Mouse (Mus musculus) spleen, adult 2 months (tissue): ENCODE measurements around the gene Epha1. TPM values are rescaled to one million over a fixed set of nuclear protein-coding genes. Genes with fewer than 3 reads are reported as not detected.

Experiments
- DNase-seq, 2 experiments: peaks; one replicate each; pipeline versions ENCODE4 v3.0.0 to v3.0.0-alpha.2; 2012 to 2021; ENCODE audit warnings: low spot score in 2 of 2, low read depth in 1 of 2
- H3K27ac ChIP-seq: fragments of 200-500 bp; 2 replicates; pipeline ENCODE4 v1.5.1; 2012; ENCODE audit warnings: low read length, inconsistent platforms; ENCODE audit not compliant: insufficient read depth
- H3K27me3 ChIP-seq: fragments of 200-500 bp; 2 replicates; pipeline ENCODE4 v1.6.1; 2012; ENCODE audit warnings: mild to moderate bottlenecking, moderate library complexity, low read length, inconsistent platforms; ENCODE audit not compliant: control insufficient read depth, insufficient read depth
- H3K36me3 ChIP-seq: fragments of 200-500 bp; 2 replicates; pipeline ENCODE4 v1.6.1; 2012; ENCODE audit warnings: mild to moderate bottlenecking, low read length, inconsistent platforms; ENCODE audit not compliant: control insufficient read depth, insufficient read depth
- H3K4me1 ChIP-seq: fragments of 200-500 bp; 2 replicates; pipeline ENCODE4 v1.6.1; 2011; ENCODE audit warnings: inconsistent platforms; ENCODE audit not compliant: control insufficient read depth, insufficient read depth, insufficient read length
- H3K4me3 ChIP-seq: fragments of 200-500 bp; 2 replicates; pipeline ENCODE4 v1.5.1; 2011; ENCODE audit warnings: mild to moderate bottlenecking, inconsistent platforms; ENCODE audit not compliant: insufficient read depth, insufficient read length; ENCODE audit errors: extremely low read depth
- CTCF ChIP-seq: fragments of 200-500 bp; IDR thresholded peaks from 2 replicates; pipeline ENCODE4 v1.5.1; 2011; ENCODE audit warnings: mild to moderate bottlenecking, inconsistent platforms; ENCODE audit not compliant: insufficient read depth, insufficient read length, insufficient replicate concordance; ENCODE audit errors: extremely low read depth
- POLR2A ChIP-seq: fragments of 200-500 bp; IDR thresholded peaks from 2 replicates; pipeline ENCODE4 v1.6.1; 2011; ENCODE audit warnings: low read depth, low read length, inconsistent platforms
- WGBS: fragments of 180-500 bp; shearing (Covaris S2); methylation state at CpG from one replicate; pipeline ENCODE4 v1.1.7; 2018; 5-methylcytosine and 5-hydroxymethylcytosine counted together
- polyA plus RNA-seq: library from polyadenylated mRNA; depleted of rRNA; stranded (reverse); fragments of >200 nt; gene quantifications from 2 replicates; pipeline ENCODE4 v1.2.3, GENCODE M21; 2012

Epha1 gene
- polyA plus RNA-seq, 1 experiment = 0.19 TPM

- no peak for DNase-seq
- TF ChIP-seq POLR2A (peak; percentile 74), CTCF (no peak)
- H3K4me3 ChIP-seq = peak overlapping the region; percentile 89
- H3K36me3 ChIP-seq = no peaks in the 10 kb centered on the region; the same call in 1 of the 2 replicates
- no peaks in the 10 kb centered on the region for H3K27me3 ChIP-seq
- H3K4me1 ChIP-seq = peaks cover 21% of the 10 kb centered on the region; the same call in 1 of the 2 replicates
- WGBS = 3% methylated on average over 70 of the region's 72 CpGs
- peak overlapping the region; percentile 69 for H3K27ac ChIP-seq
Observed at GRCm38 (mm10) chr6:42350021-42350967, 22.8 kb downstream of the Epha1 start.

- H3K36me3 ChIP-seq = no peaks in the 10 kb centered on the region; the same call in 1 of the 2 replicates
- peaks cover 23% of the 10 kb centered on the region; the same call in 1 of the 2 replicates for H3K4me1 ChIP-seq
- peak; percentile 54 to 84 for DNase-seq
- no peaks in the 10 kb centered on the region for H3K27me3 ChIP-seq
- H3K4me3 ChIP-seq = peak within 1 kb of the TSS; percentile 89
- TF ChIP-seq CTCF (0 out of 2 replicates have a peak, but pooled peaks have one; percentile 3), POLR2A (no peak)
- under 1% methylated on average over 30 of the region's 36 CpGs for WGBS
- peak within 1 kb of the TSS; percentile 79 for H3K27ac ChIP-seq
Observed at GRCm38 (mm10) chr6:42349426-42350020, 23.5 kb downstream of the Epha1 start, which contains the start of gene Zyx. Gene Zyx (plus strand): TSS chr6:42349630.

- Histone ChIP-seq H3K36me3 (no peaks in the 10 kb centered on the region; the same call in 1 of the 2 replicates), H3K27me3 (no peaks in the 10 kb centered on the region), H3K27ac (peak overlapping the region; percentile 79), H3K4me3 (peak overlapping the region; percentile 89), H3K4me1 (peaks cover 26% of the 10 kb centered on the region; the same call in 1 of the 2 replicates)
- peak; percentile 36 to 75 for DNase-seq
- peak; percentile 45; the same call in 1 of the 2 replicates for TF ChIP-seq CTCF
- TF ChIP-seq POLR2A = no peak
- WGBS = 2% methylated on average over 11 of the region's 11 CpGs
Observed at GRCm38 (mm10) chr6:42349006-42349425, 24.1 kb downstream of the Epha1 start.

GRCm38 (mm10) chr6:42348281-42349005, 24.6 kb downstream of the Epha1 start:
- Histone ChIP-seq H3K4me3 (no peak overlapping the region), H3K27ac (no peak overlapping the region), H3K36me3 (no peaks in the 10 kb centered on the region; the same call in 1 of the 2 replicates), H3K27me3 (no peaks in the 10 kb centered on the region), H3K4me1 (peaks cover 29% of the 10 kb centered on the region; the same call in 1 of the 2 replicates)
- TF ChIP-seq CTCF (no peak), POLR2A (no peak)
- no peak for DNase-seq
- WGBS = 52% methylated on average over 12 of the region's 12 CpGs

GRCm38 (mm10) chr6:42344255-42344654, 28.8 kb downstream of the Epha1 start:
- no peak for DNase-seq
- no peak for TF ChIP-seq POLR2A
- TF ChIP-seq CTCF = no peak
- Histone ChIP-seq H3K27ac (peak overlapping the region; percentile 84), H3K27me3 (no peaks in the 10 kb centered on the region), H3K4me3 (no peak overlapping the region), H3K36me3 (no peaks in the 10 kb centered on the region), H3K4me1 (peaks cover 15% of the 10 kb centered on the region; the same call in 1 of the 2 replicates)
- WGBS = 28% methylated on average over 1 of the region's 1 CpGs
